8 mouse cellular contexts compared by ENCODE assay signal in the genomic region with DNA sequence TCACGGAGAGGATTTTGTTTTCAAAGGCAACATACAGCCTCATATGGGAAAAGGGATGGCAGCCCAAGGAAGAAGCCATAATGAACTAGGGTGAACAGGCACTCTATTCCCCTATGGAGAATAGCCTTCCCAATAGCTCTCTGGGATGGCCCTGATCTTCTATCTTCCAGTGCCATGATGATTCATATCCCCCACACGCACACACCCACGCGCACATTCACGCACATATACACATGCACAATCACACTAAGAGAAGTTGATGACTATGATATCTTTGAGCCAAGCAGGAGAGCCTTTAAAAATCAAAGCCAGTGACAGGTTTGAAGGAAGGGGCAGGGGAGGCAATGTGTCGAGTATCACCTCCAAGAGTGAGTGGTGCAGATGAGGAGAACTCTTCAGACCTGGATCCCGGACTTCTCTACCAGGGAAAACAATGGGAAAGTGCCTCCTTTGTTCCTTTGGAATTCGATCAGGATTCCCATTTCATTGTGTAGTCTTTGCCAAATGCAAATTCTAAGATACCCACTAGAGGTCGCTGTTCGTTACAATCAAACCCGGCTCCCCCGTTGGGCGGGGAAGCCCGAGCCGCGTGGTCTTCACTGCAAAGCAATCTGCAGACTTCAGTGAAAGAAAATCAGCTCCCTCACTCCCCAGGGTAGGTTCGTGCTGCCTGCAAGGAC.
DNase-seq lines count a peak whose midpoint lies in the region; ATAC-seq lines count a peak whose summit lies in the region.

No protein-coding gene starts in this region.

- H3K4me3 ChIP-seq in forebrain, embryonic 14.5 days (ENCODE audit: low read depth, low read length) = no peak overlapping the region
- no peak overlapping the region for H3K4me3 ChIP-seq in liver, embryonic 16.5 days (ENCODE audit: low read depth, low read length)
- no peak overlapping the region for H3K4me3 ChIP-seq in neural tube, embryonic 14.5 days (ENCODE audit: low read depth, low read length)

- peak overlapping the region; percentile 30 for H3K4me2 ChIP-seq in forebrain, embryonic 14.5 days (ENCODE audit: low read length)
- peak overlapping the region; percentile 24; the same call in 1 of the 2 replicates for H3K4me2 ChIP-seq in liver, embryonic 16.5 days (ENCODE audit: low read depth, low read length)
- peak overlapping the region; percentile 42; the same call in 1 of the 2 replicates for H3K4me2 ChIP-seq in neural tube, embryonic 14.5 days (ENCODE audit: low read depth, low read length)

- DNase-seq in CD8-positive naive resting alpha-beta T cell, adult 2 months (ENCODE audit: low read depth in 2 of 2, low spot score in 2 of 2) = peak; percentile 68 to 73
- DNase-seq in c-Kit-positive CD71-negative TER-119-negative erythroid progenitor cells, embryonic 14.5 days (ENCODE audit: low read depth) = peak; percentile 43
- DNase-seq in forebrain, embryonic 14.5 days (ENCODE audit: low spot score) = peak; percentile 97
- peak; percentile 78 to 89 for DNase-seq in heart, postnatal 14 days
- peak; percentile 21 for DNase-seq in large intestine, adult 2 months (ENCODE audit: low read depth, low spot score)
- peak; percentile 83 for DNase-seq in testis, postnatal 10 days (ENCODE audit: low spot score)

- no peaks in the 10 kb centered on the region for H3K36me3 ChIP-seq in forebrain, embryonic 14.5 days (ENCODE audit: control insufficient read depth, insufficient read depth, low read length)
- no peaks in the 10 kb centered on the region for H3K36me3 ChIP-seq in liver, embryonic 16.5 days (ENCODE audit: control insufficient read depth, insufficient read depth)
- no peaks in the 10 kb centered on the region for H3K36me3 ChIP-seq in neural tube, embryonic 14.5 days (ENCODE audit: control insufficient read depth, insufficient read depth, low read length)

- WGBS in forebrain, embryonic 14.5 days = 16% methylated on average over 17 of the region's 17 CpGs
- whole genome bisulfite sequencing in large intestine, adult 2 months = 18% methylated on average over 17 of the region's 17 CpGs
- WGBS in liver, embryonic 16.5 days (ENCODE audit: insufficient replicate concordance) = 13% methylated on average over 17 of the region's 17 CpGs
- WGBS in neural tube, embryonic 14.5 days = 16% methylated on average over 17 of the region's 17 CpGs

- intact Hi-C loops in heart, postnatal 14 days (cut with DNase I) = loop anchor here (1.0 to 5.0 kb wide), 4 partner anchors 69 to 281 kb away; a partner anchor contains a TSS

- H3K27ac ChIP-seq in forebrain, embryonic 14.5 days (ENCODE audit: low read depth, low read length) = peak overlapping the region; percentile 36; the same call in 1 of the 2 replicates
- no peak overlapping the region for H3K27ac ChIP-seq in liver, embryonic 16.5 days (ENCODE audit: low read length)
- H3K27ac ChIP-seq in neural tube, embryonic 14.5 days (ENCODE audit: low read depth, low read length) = peak overlapping the region; percentile 78

- no peaks in the 10 kb centered on the region for H3K27me3 ChIP-seq in forebrain, embryonic 14.5 days (replicated peaks; ENCODE audit: control insufficient read depth, insufficient read depth, low read length)
- H3K27me3 ChIP-seq in liver, embryonic 16.5 days (ENCODE audit: control insufficient read depth, insufficient read depth, low read depth, low read length) = no peaks in the 10 kb centered on the region
- no peaks in the 10 kb centered on the region for H3K27me3 ChIP-seq in neural tube, embryonic 14.5 days (ENCODE audit: control insufficient read depth, insufficient read depth, low read length)

- no peaks in the 10 kb centered on the region for H3K9me3 ChIP-seq in forebrain, embryonic 14.5 days (replicated peaks; ENCODE audit: control insufficient read depth, low read length)
- no peaks in the 10 kb centered on the region for H3K9me3 ChIP-seq in liver, embryonic 16.5 days (replicated peaks; ENCODE audit: control insufficient read depth, low read length)
- H3K9me3 ChIP-seq in neural tube, embryonic 14.5 days (ENCODE audit: control insufficient read depth, low read length) = no peaks in the 10 kb centered on the region

- H3K4me1 ChIP-seq in forebrain, embryonic 14.5 days (ENCODE audit: control insufficient read depth, insufficient read depth, low read length) = peaks cover 10% of the 10 kb centered on the region; the same call in 1 of the 2 replicates
- H3K4me1 ChIP-seq in liver, embryonic 16.5 days (ENCODE audit: control insufficient read depth, low read depth, low read length) = no peaks in the 10 kb centered on the region; the same call in 1 of the 2 replicates
- H3K4me1 ChIP-seq in neural tube, embryonic 14.5 days (ENCODE audit: control insufficient read depth, insufficient read depth, low read length) = peaks cover 20% of the 10 kb centered on the region

- H3K9ac ChIP-seq in forebrain, embryonic 14.5 days (ENCODE audit: low read length) = peak overlapping the region; percentile 51
- no peak overlapping the region for H3K9ac ChIP-seq in liver, embryonic 16.5 days (ENCODE audit: low read depth, low read length)
- peak overlapping the region; percentile 39 for H3K9ac ChIP-seq in neural tube, embryonic 14.5 days (replicated peaks; ENCODE audit: low read depth, low read length)

- peak; percentile 94 for ATAC-seq in forebrain, embryonic 14.5 days
- ATAC-seq in liver, embryonic 16.5 days (ENCODE audit: low read depth) = no peak
- ATAC-seq in neural tube, embryonic 14.5 days (ENCODE audit: low read depth) = peak; percentile 91

Comparison
In these comparisons a context has a peak if more than half of its experiments do, and no peak if none do; other contexts are left out.
1. DNase-seq: peak in every context shown above with its lines; median percentile 97 in forebrain, embryonic 14.5 days; 84 in heart, postnatal 14 days; 83 in testis, postnatal 10 days; 70 in CD8-positive naive resting alpha-beta T cell, adult 2 months; 43 in c-Kit-positive CD71-negative TER-119-negative erythroid progenitor cells, embryonic 14.5 days; 21 in large intestine, adult 2 months.